In the genomic region with DNA sequence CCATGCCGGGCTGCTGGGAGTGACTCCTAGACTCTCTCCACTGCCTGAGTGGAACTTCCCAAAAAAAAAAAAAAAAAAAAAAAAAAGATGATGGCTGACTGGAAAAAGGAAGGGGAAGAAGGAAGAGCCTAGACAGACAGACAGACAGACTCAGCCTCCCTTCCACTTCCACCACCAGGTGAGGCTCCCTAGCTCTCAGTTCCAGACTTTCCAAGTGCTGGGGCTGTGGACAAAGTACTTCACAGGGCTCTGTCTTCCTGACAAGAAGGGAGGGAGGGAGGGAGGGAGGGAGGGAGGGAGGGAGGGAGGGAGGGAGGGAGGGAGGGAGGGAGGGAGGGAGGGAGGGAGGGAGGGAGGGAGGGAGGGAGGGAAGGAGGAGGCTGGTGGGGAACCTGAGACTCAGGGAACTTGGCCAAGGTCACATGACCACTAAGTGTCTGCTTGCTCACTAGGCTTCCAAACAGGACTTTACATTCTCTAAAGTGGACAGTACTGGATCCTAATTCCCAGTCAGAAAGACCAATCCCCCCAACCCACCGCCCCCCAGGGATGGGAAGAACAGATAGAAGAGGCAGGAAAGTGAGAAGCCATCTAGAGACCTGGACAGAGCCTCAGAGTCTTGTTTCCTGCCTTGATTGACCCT, we compare ENCODE assay signal across 14 mouse cellular contexts. TPM values are rescaled to one million over a fixed set of nuclear protein-coding genes. Genes with fewer than 3 reads are reported as not detected.
DNase-seq lines count a peak whose midpoint lies in the region; ATAC-seq and TF ChIP-seq lines count a peak whose summit lies in the region.
"Had no signal": no experiment of that assay in that cellular context is flagged by ENCODE, and none has a peak within 500 bp of the region (broad histone marks: within the 10 kb centered on the region; RNA-seq: fewer than 3 reads in every experiment).

No protein-coding gene starts in this region.

- WGBS in heart, embryonic 15.5 days: 67% methylated on average over 2 of the region's 2 CpGs
- 74% methylated on average over 2 of the region's 2 CpGs for WGBS in heart, embryonic 12.5 days
- WGBS in thymus, adult 2 months: 19% methylated on average over 2 of the region's 2 CpGs

- ATAC-seq in heart, embryonic 15.5 days (replicated peaks; ENCODE audit: insufficient number of reproducible peaks, insufficient read depth, low FRiP score, low read depth): no peak
- ATAC-seq in heart, embryonic 12.5 days (ENCODE audit: insufficient number of reproducible peaks, low FRiP score): no peak

- no peak for TF ChIP-seq CTCF in thymus, adult 2 months (IDR thresholded peaks at IDR 0.05; ENCODE audit: borderline replicate concordance, control insufficient read depth, extremely low read depth, insufficient read depth, low read length, poor library complexity)
- no peak for TF ChIP-seq CTCF in bone marrow macrophage, adult 2 months (IDR thresholded peaks at IDR 0.05; ENCODE audit: low read depth, low read length)

- no peak overlapping the region for H3K9ac ChIP-seq in heart, embryonic 15.5 days
- H3K9ac ChIP-seq in heart, embryonic 12.5 days: no peak overlapping the region

- no peaks in the 10 kb centered on the region for H3K9me3 ChIP-seq in heart, embryonic 15.5 days (replicated peaks)
- H3K9me3 ChIP-seq in heart, embryonic 12.5 days (replicated peaks): no peaks in the 10 kb centered on the region

- peak overlapping the region; percentile 51; the same call in 1 of the 2 replicates for H3K27ac ChIP-seq in heart, embryonic 15.5 days
- no peak overlapping the region for H3K27ac ChIP-seq in heart, embryonic 12.5 days (ENCODE audit: poor library complexity, severe bottlenecking)
- H3K27ac ChIP-seq in thymus, adult 2 months (ENCODE audit: control insufficient read depth, insufficient read depth, low read length): peak overlapping the region; percentile 92
- H3K27ac ChIP-seq in bone marrow macrophage, adult 2 months (ENCODE audit: insufficient read depth, low read depth, low read length): peak overlapping the region; percentile 95

- H3K4me2 ChIP-seq in heart, embryonic 15.5 days: peak overlapping the region; percentile 35; the same call in 1 of the 2 replicates
- no peak overlapping the region for H3K4me2 ChIP-seq in heart, embryonic 12.5 days

- H3K27me3 ChIP-seq in heart, embryonic 15.5 days: peaks cover 55% of the 10 kb centered on the region
- H3K27me3 ChIP-seq in heart, embryonic 12.5 days (replicated peaks): peaks cover 69% of the 10 kb centered on the region
- no peaks in the 10 kb centered on the region for H3K27me3 ChIP-seq in thymus, adult 2 months (ENCODE audit: control insufficient read depth, insufficient read depth, low read length)

- H3K4me3 ChIP-seq in heart, embryonic 15.5 days: no peak overlapping the region
- no peak overlapping the region for H3K4me3 ChIP-seq in heart, embryonic 12.5 days
- H3K4me3 ChIP-seq in thymus, adult 2 months (ENCODE audit: control insufficient read depth, insufficient read depth, low read length): peak overlapping the region; percentile 18
- H3K4me3 ChIP-seq in bone marrow macrophage, adult 2 months (ENCODE audit: insufficient read depth, low read length): peak overlapping the region; percentile 43

- no peak for DNase-seq in thymus, adult 2 months
- no peak for DNase-seq in thymus, postnatal 25 days
- DNase-seq in left cerebral cortex, adult 8-10 months (ENCODE audit: low spot score in 2 of 2): no peak
- no peak for DNase-seq in right cerebral cortex, postnatal 10 days (ENCODE audit: low spot score in 2 of 2)
- DNase-seq in adrenal gland, postnatal 14 days: no peak
- DNase-seq: heart, postnatal 4 days; kidney, adult 18-20 months; right cerebral cortex, postnatal 4 days had no signal

- peaks cover 44% of the 10 kb centered on the region for H3K4me1 ChIP-seq in heart, embryonic 15.5 days (replicated peaks)
- H3K4me1 ChIP-seq in heart, embryonic 12.5 days (replicated peaks): peaks cover 27% of the 10 kb centered on the region
- H3K4me1 ChIP-seq in thymus, adult 2 months (replicated peaks; ENCODE audit: control insufficient read depth, insufficient read depth, low read length): peaks cover 71% of the 10 kb centered on the region
- H3K4me1 ChIP-seq in bone marrow macrophage, adult 2 months (ENCODE audit: control insufficient read depth, insufficient read depth, low read length): peaks cover 56% of the 10 kb centered on the region

- no peak for TF ChIP-seq POLR2A in thymus, adult 2 months (IDR thresholded peaks at IDR 0.05; ENCODE audit: control insufficient read depth, extremely low read depth, insufficient read depth, low read length, poor library complexity)
- TF ChIP-seq POLR2A in bone marrow macrophage, adult 2 months (IDR thresholded peaks at IDR 0.05; ENCODE audit: borderline replicate concordance, low read depth, low read length): no peak

- H3K36me3 ChIP-seq in heart, embryonic 15.5 days: no peaks in the 10 kb centered on the region
- H3K36me3 ChIP-seq in heart, embryonic 12.5 days: no peaks in the 10 kb centered on the region
- peaks cover 9% of the 10 kb centered on the region; the same call in 1 of the 2 replicates for H3K36me3 ChIP-seq in thymus, adult 2 months (ENCODE audit: control insufficient read depth, insufficient read depth, low read length)

RNA-seq across cellular contexts. Expression of gene Ptpn7, which starts 2.0 kb away (rescaled TPM):
- polyA plus RNA-seq in heart, embryonic 15.5 days (2015; fragmentation: Nextera tagmentation; extraction: Ambion mirVana): 1.8 and 10.2 TPM in 2 replicates
- polyA plus RNA-seq in heart, embryonic 12.5 days (2016; fragmentation: Nextera tagmentation; extraction: Ambion mirVana): 1.0 and 1.4 TPM in 2 replicates
- polyA plus RNA-seq in thymus, adult 2 months (2012; rRNA removed): 219 and 275 TPM in 2 replicates
- polyA plus RNA-seq in bone marrow macrophage, adult 2 months (2012; ENCODE audit: insufficient read depth, insufficient read length, missing spikeins): 42.8 and 49.1 TPM in 2 replicates
- total RNA-seq in left cerebral cortex, adult 8-10 months (2022): 1 to 10 TPM; 1.3 to 1.5 (median 1.3) TPM
- total RNA-seq in adrenal gland, postnatal 14 days (2021): 1.1 and 3.9 TPM in 2 replicates
- total RNA-seq: layer of hippocampus, adult 18-20 months had no signal

RNA-seq across cellular contexts. Expression of gene Arl8a, which starts 16.1 kb away (rescaled TPM):
- 34.0 and 45.6 TPM in 2 replicates for polyA plus RNA-seq in heart, embryonic 15.5 days (2015; fragmentation: Nextera tagmentation; extraction: Ambion mirVana)
- 36.4 and 36.6 TPM in 2 replicates for polyA plus RNA-seq in heart, embryonic 12.5 days (2016; fragmentation: Nextera tagmentation; extraction: Ambion mirVana)
- polyA plus RNA-seq in thymus, adult 2 months (2012; rRNA removed): 54.7 and 59.4 TPM in 2 replicates
- polyA plus RNA-seq in bone marrow macrophage, adult 2 months (2012; ENCODE audit: insufficient read depth, insufficient read length, missing spikeins): 204 TPM in 2 replicates
- total RNA-seq in left cerebral cortex, adult 8-10 months (2022): 100 to 1,000 TPM; 255 to 276 (median 267) TPM
- 41.9 and 57.3 TPM in 2 replicates for total RNA-seq in adrenal gland, postnatal 14 days (2021)

RNA-seq across cellular contexts. Expression of gene Lgr6, which starts 25.4 kb away (rescaled TPM):
- 3.4 and 5.9 TPM in 2 replicates for polyA plus RNA-seq in heart, embryonic 15.5 days (2015; fragmentation: Nextera tagmentation; extraction: Ambion mirVana)
- polyA plus RNA-seq in heart, embryonic 12.5 days (2016; fragmentation: Nextera tagmentation; extraction: Ambion mirVana): 0.80 and 0.82 TPM in 2 replicates
- polyA plus RNA-seq in thymus, adult 2 months (2012; rRNA removed): 1.3 and 1.5 TPM in 2 replicates
- not detected in 2 replicates for polyA plus RNA-seq in bone marrow macrophage, adult 2 months (2012; ENCODE audit: insufficient read depth, insufficient read length, missing spikeins)
- 1 to 10 TPM; 1.2 to 2.4 (median 1.7) TPM for total RNA-seq in left cerebral cortex, adult 8-10 months (2022)
- 15.1 and 22.0 TPM in 2 replicates for total RNA-seq in adrenal gland, postnatal 14 days (2021)
- polyA plus RNA-seq: erythroblast, embryonic 14.5 days had no signal

RNA-seq across cellular contexts. Expression of gene Gpr37l1, which starts 37.0 kb away (rescaled TPM):
- polyA plus RNA-seq in heart, embryonic 15.5 days (2015; fragmentation: Nextera tagmentation; extraction: Ambion mirVana): 0.06 TPM in 1 of 2 replicates, not detected in the other
- not detected in 2 replicates for polyA plus RNA-seq in heart, embryonic 12.5 days (2016; fragmentation: Nextera tagmentation; extraction: Ambion mirVana)
- polyA plus RNA-seq in thymus, adult 2 months (2012; rRNA removed): 0.50 and 0.77 TPM in 2 replicates
- polyA plus RNA-seq in bone marrow macrophage, adult 2 months (2012; ENCODE audit: insufficient read depth, insufficient read length, missing spikeins): not detected in 2 replicates
- total RNA-seq in left cerebral cortex, adult 8-10 months (2022): 100 to 1,000 TPM; 177 to 205 (median 196) TPM
- total RNA-seq in adrenal gland, postnatal 14 days (2021): 1.8 and 2.4 TPM in 2 replicates
- polyA plus RNA-seq: erythroblast, embryonic 14.5 days; testis, adult 2 months had no signal

Comparison
In these comparisons a context has a peak if more than half of its experiments do, and no peak if none do; other contexts are left out.
1. H3K4me3 ChIP-seq: peak in thymus, adult 2 months (single experiment) and bone marrow macrophage, adult 2 months (single experiment); none in heart, embryonic 15.5 days (single experiment) and heart, embryonic 12.5 days (single experiment).